Mouse (Mus musculus): ENCODE measurements around the gene Bloc1s2. TPM values are rescaled to one million over a fixed set of nuclear protein-coding genes. Genes with fewer than 3 reads are reported as not detected.

Gene Bloc1s2
- polyA plus RNA-seq, 1 experiment from 2014 or later: 189 TPM

Other genes starting within 250 kb of the Bloc1s2 start
- gene Dnmbp, start 206.3 kb downstream of the Bloc1s2 start, polyA plus RNA-seq (2014; fragmentation: Nextera tagmentation; extraction: Ambion mirVana): 8.4 and 9.9 TPM in 2 replicates
- 0.32 TPM in 1 of 2 replicates, not detected in the other for gene Cpn1, start 159.9 kb downstream of the Bloc1s2 start, polyA plus RNA-seq (2014; fragmentation: Nextera tagmentation; extraction: Ambion mirVana)
- gene Cyp2c23, start 117.2 kb downstream of the Bloc1s2 start, polyA plus RNA-seq (2014; fragmentation: Nextera tagmentation; extraction: Ambion mirVana): not detected in 2 replicates
- gene Erlin1, start 76.7 kb downstream of the Bloc1s2 start, polyA plus RNA-seq (2014; fragmentation: Nextera tagmentation; extraction: Ambion mirVana): 16.7 and 18.2 TPM in 2 replicates
- 68.8 and 70.0 TPM in 2 replicates for gene Chuk, start 39.0 kb downstream of the Bloc1s2 start, polyA plus RNA-seq (2014; fragmentation: Nextera tagmentation; extraction: Ambion mirVana)
- 32.2 and 35.6 TPM in 2 replicates for gene Cwf19l1, start 10.6 kb downstream of the Bloc1s2 start, polyA plus RNA-seq (2014; fragmentation: Nextera tagmentation; extraction: Ambion mirVana)
- 3.0 and 4.0 TPM in 2 replicates for gene Pkd2l1, start 46.0 kb upstream of the Bloc1s2 start, polyA plus RNA-seq (2014; fragmentation: Nextera tagmentation; extraction: Ambion mirVana)
- gene Scd3, start 56.8 kb upstream of the Bloc1s2 start, polyA plus RNA-seq (2014; fragmentation: Nextera tagmentation; extraction: Ambion mirVana): 4.0 and 4.3 TPM in 2 replicates
- gene Scd2, start 147.2 kb upstream of the Bloc1s2 start, polyA plus RNA-seq (2014; fragmentation: Nextera tagmentation; extraction: Ambion mirVana): 293 and 373 TPM in 2 replicates
- 0.13 and 0.15 TPM in 2 replicates for gene Scd4, start 186.6 kb upstream of the Bloc1s2 start, polyA plus RNA-seq (2014; fragmentation: Nextera tagmentation; extraction: Ambion mirVana)

Data from neural tube, embryonic 14.5 days (tissue).